Mouse (Mus musculus) yolk sac, embryonic 10.5 days (tissue): Measurements from ENCODE around the gene Dmtf1.
A peak's percentile ranks its signal among the peaks of the same experiment; 100 is the strongest.
"Not testable (repeated sequence)": the region's sequence is repeated elsewhere in the genome, so short reads cannot be mapped to it uniquely, and the experiment has no call there.

Experiments used
- DNase-seq: peaks from one replicate; pipeline ENCODE4 v3.0.0-alpha.2; 2017; ENCODE audit warnings: low spot score

Gene Dmtf1

DNA sequence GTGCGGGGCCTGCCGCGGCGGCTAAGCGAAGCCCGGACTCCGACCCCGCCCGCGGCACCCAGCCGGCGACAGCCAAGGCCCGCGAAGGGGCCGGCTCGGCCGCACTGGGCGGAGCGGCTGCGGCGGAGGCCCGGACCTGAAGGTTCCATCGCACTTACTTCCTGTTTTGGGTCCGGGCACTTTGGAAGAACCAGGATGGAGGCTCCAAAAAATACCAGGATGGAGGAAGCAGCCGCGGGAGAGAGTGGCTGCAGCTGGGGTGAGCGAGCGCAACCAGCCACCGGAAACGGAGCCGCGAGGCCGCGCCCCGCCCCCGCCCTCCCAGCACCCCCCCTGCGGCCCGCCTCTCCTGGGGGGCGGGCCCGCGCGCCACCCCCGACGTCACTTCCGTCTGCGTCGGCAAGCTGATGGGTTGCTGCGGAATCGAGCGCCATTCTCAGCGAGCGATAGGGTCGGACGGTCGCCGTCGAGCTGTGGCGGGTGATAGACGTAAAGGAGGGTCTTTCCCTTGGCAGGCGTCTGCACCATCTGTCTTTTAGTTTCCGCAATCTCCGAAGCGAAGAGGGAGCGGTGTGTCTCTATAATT is at the start of gene Dmtf1:
Gene Dmtf1, minus strand, starts transcription at position 321 of the 586 bp plus-strand sequence.
- DNase-seq = peak; percentile 95

DNA sequence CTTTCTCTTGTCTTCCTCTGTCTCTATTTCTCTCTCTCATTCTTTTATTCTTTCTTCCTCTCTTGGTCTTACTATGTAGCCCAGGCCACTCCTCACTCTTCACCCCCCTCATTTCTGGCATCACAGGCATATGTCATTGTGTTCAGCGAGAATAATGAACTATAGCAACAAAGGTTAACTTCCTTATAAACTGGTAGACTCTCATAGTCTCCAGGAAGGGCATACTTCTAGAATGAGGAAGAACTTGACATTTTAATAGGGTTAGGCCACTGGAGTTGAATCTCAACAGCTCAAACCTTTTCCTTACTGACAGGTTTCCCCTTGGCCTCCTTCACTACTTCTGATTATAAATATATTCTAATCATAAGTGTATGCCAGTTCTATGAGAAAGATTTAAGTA is 24.9 kb upstream of the Dmtf1 start:
- DNase-seq = no peak

DNA sequence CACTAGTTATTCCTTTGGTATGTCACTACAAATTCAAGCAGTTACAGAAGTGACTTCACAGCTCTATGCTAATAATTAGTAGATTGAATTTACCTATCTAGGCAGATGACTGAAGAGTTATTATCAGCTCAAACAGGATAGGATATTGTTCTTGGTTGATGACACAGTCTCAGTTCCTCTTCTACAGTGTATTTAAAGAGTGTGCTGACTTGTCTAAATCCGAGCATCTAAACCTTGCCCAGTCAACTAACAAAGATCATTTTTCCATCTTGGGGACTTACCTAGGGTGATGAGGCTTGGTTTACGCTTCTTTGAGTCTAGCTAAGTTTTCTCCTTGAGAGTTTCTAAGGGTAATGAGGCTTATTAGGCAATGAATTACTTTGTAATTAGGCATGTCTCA is 11.7 kb upstream of the Dmtf1 start:
- DNase-seq = no peak

DNA sequence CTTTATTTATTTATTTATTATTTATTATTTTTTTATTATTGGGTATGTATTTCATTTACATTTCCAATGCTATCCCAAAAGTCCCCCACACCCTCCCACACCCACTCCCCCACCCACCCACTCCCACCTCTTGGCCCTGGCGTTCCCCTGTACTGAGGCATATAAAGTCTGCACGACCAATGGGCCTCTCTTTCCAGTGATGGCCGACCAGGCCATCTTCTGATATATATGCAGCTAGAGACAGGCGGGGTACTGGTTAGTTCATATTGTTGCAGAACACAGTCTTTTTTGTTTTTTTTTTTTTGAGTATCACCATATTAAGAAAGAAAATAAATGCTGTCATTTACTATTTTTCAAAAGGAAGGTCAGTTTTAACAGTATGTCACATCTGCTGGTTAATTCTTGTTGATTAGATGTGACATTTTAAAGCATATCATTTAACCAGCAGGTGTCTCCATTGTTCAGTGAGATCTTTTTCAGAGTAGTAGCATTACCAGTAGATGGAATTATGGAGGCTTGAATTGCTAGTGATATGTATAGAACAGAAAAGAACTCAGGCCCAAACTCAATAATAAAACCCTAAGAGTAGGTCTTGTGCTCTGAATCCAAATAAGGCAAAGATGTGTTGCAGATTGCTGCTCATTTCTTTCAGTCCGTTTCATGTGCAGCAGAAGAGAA is 7.9 kb upstream of the Dmtf1 start:
- DNase-seq = not testable (repeated sequence)

DNA sequence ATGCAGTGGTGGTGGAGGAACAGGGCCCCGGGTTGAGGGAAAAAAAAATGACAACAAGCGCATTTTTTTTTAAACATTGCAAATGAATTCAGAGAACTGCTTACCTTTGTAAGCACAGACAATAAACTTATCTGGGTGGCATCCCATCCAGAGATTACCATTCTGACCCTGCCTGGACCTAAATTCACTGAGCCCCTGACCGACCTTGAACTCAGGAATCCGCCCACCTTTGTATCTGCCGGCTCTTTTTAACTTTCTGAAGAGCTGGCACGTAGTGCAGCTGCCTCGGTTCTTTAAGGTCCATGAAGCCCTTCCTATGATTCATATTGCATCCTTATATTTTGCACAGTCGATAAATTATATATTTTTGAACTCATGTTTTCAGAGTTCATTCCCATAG is 4.8 kb upstream of the Dmtf1 start:
- DNase-seq = no peak

DNA sequence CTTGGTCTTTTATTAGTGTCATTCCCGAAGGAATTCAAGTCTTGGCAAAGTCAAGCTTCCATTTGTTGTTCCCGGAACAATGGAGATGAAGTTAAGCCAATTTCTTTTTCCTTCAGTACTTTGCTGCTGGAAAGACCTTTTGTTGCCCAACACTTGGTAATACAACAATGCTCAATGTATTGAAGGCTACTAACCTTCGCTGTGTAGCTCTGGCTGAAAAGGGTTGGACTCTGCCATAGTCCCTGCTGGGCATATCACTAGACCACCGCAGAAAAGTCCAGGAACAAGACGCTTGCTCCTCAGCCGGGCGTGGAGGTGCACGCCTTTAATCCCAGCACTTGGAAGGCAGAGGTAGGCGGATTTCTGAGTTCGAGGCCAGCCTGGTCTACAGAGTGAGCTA is 3.6 kb upstream of the Dmtf1 start:
- DNase-seq = not testable (repeated sequence)

DNA sequence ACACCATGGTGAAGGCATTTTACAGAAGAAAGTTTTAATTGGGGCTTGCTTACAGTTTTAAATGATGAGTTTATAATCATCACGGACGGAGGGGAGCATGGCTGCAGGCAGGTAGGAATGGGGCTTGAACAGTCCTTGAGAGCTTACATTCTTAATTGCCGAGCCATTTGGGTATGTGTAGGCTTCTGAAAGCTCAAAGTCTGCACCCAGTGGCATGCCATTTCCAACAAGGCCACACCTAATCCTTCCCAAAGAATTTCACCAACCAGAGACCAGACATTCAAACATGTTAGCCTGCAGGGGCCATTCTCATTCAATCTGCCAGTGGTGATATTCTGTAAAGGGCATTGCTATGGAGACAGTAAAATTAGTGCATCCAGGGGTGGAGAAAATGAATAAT is 1.8 kb upstream of the Dmtf1 start:
- DNase-seq = no peak

DNA sequence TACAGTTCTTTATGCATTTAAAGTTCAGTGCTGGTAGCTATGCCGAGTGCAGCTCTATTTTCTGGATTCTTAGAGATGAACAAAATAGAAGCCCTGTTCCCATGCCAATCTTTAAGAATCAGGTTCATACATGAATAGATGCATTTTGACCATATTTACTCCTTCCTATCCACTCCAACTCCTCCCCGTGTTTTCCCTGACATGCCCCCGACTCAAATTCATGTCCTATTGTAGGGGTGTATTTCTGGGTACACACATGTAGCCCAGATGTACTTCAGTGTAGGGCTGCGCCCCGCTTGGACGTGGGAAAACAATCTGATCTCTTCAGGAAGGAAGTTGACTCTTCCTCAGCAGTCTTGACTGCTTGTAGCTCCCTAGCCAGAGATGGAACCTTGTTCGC is 512 bp upstream of the Dmtf1 start:
- DNase-seq = peak; percentile 32

DNA sequence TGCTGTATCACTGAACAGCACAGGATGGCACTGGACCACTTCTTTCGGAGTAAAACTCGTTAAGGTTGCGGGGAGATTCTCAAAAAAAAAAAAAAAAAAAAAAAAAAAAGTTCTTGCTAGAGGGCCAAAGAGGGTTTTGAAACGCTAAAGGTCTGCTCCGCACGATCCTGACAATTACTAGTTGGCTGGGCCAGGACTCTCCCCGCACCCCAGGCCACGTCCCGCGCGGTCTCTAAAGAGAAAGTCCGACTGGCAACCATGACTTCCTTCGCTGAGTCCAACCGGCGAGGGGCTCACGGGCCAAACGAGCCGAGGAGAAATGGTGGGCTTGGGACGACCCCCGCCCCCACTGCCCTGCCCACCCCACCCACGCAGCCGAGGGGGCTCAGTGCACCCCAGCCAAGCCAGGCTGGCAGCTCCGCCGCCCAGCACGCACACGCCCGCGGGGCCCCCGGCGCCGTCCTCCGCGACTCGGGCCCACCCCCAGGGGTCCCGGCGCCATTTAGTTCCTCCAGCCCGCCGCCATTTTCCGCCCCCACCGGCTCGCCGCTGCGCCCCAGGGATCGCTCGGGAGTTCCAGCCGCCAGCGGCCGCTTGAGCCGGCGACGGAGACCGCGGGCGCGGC is 633 bp downstream of the Dmtf1 start:
- peak; percentile 68 for DNase-seq

DNA sequence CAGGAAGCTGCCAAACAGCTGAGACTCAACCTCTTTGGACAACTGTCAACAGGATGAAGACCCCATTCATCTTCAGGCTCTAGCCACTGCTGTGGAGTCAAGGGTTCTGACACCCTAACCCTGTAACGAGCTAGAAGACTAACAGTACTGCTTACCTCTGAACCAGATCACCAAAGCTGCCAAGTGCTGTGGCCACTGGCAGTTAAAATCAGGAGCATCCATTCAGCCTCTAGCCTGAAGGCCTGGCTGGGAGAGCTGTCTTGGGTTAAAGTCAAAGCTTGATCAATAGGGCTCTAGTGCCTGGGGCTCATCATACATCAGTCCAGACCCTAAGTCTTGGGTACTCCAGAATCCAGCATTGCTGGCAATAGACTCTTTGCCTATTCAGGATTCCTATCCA is 4.2 kb downstream of the Dmtf1 start:
- DNase-seq = no peak

DNA sequence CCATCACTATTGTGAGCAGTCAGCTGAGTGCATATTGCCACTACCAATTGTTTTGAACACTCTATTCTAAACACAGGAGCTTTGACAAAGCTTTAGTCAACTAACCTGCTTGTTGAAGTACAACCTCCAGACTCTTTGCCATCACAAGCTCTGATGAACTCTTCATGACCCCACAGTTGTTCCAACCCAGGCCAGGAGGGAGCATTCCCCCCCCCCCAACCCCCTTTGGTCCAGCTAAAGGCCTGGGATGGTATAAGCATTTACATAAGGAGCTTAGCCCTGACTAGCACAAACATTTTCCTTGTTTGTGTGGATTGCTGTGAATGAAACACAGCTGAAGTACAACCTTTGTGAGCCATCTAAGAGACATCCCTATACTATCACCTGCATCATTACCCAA is 4.8 kb downstream of the Dmtf1 start:
- no peak for DNase-seq

DNA sequence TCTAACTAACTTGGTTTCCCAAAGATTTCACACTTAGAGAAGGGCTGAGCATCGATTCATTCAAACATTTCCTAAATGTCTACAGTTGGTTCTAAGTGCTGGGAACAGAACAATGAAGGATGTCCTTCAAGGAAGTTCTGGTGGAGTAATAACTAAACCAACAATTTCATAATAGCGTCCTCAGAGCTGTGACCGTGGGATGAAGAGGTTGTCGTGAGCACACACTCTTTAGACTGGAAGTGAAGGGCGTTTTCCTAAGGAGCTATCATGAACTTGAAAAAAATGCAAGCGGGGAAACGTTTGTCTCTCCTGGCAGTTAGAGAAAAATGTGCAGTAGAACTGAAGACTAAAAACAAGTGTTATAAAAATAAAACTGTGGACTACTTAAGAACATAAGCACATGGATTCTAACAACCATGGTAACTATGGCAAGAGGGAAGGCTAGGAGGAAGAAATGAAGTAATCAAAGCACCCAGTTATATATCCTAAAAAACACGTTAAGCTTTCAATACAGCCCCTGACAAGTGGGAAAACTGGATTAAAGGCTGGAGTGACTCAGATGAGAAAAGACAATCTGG is 12.2 kb downstream of the Dmtf1 start:
- no peak for DNase-seq

DNA sequence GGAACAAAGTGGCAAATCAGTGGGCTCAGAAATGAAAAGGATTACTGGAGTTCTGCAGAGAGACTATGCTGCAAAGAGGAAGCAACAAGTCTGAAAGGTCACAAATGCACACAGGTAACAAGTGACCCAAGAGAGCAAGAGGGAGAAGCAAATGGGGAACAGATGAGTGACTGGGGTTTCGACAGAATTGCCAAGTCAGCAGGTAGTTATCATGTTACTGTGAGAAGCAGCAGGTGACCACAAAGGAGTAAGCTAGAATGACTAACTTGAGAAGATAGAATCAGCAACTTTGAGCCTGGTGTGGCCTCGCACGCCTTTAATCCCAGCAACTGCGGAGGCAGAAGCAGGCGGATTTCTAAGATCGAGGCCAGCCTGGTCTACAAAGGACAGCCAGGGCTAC is 19.2 kb downstream of the Dmtf1 start:
- DNase-seq = peak; percentile 16

DNA sequence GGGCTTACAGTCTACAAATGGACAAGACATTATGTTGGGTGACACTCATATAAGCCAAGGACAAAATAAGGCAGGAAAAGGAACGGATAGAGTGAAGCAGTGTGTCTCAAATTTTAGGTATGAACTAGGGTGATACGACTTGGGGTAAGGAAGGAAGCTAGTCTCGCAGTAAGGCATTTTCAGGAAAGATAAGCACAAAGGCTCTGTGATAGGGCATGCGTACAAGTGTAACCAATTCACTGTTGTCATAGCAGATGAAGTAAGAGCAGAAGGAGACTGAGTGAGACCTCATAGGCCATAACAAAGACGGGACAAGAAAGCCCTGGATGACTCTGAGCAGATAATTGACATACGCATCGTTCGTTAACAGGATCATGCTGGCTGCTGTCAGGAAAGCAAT is 20.9 kb downstream of the Dmtf1 start:
- no peak for DNase-seq

DNA sequence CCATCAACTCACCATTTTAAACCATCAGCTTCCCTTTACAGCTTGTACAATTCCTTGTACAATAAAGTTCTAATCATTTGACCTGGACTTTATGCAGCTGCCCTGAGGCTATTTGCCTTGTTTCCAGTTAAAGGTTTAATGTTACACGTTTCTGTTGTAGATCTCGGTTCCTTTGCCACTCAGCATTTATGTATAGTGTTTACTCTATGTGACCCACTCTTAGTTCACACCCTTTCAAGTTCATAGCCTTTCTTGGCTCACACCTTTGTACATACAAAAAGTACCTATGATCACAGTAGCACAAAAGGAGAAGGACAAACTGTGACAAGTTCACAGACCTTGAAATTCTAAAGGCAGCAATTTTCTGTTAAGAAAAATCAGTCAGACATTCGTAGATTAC is 26.0 kb downstream of the Dmtf1 start:
- DNase-seq = no peak

DNA sequence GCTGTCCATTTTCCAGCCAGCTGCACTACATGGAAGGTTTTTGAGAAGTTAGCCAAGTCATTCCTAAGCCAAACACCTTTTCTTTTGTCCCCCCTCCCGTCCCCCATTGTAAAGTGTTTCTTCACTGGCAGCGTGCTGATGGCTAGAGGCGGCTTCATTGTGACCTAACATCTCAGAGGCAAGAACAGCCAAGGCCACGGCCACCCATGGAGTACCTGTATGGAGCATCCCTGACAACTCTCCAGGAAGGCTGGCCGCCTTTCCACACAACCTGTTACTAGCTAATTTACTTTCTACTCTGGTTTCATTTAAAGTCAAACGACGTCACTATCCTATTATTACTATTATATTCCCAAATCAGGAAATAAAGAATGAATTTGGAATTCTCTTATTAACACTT is 29.8 kb downstream of the Dmtf1 start:
- DNase-seq = no peak

DNA sequence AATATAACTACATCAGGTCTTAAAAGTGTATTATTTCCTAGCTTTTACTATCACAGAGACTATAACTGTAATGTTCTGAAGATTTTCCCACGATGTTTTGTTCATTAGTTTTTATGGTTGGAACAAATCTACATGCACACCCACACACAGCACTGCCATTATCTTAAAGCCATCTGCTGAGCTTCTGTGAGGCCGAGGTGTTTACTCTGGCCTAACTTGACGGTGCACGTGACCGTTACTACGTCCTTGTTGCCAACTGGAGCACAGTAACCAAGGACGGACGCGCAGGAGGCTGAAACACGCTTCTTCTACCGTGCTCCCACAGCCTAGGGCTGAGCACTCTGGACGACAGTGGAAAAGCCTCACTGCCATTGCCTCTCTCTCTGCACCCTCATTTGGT is 33.0 kb downstream of the Dmtf1 start:
- DNase-seq = no peak

DNA sequence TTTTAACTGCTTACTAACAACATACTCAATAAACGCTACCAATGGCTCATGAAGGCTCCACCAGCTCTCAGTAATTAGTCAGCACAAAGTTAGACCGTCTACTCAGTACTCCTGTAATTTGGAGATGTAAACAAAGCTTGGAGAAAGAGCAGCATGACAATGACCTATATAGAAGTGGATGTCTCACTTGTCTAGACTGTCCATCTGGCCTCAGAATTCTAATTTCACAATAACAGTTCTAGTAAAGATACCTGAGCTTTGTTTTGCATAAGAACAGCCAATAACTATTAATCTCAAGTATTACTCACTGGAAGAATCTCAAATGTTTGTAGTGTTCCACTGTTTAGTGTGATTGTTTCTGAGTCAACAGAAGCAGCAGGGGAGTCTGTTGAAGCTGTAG is 37.4 kb downstream of the Dmtf1 start:
- no peak for DNase-seq

DNA sequence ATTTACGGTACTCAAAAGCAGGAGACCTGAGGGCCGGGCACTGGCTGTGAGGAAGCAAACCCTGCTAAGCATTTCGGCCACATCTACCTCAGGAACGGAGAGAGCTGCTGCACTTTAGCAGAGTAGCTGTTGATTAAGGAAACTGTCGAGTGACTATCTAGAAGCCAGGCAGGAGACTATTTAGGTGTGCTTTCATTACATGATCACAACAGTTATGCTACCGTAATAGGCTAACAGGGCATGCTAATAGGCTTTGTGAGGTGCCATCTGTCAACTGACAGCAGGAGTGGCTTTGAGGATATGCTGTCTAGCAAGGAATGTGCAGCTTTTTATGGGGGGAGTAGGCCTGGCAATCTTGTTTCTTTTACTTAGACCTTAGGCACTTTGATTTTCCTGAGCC is 47.4 kb downstream of the Dmtf1 start:
- DNase-seq = no peak

DNA sequence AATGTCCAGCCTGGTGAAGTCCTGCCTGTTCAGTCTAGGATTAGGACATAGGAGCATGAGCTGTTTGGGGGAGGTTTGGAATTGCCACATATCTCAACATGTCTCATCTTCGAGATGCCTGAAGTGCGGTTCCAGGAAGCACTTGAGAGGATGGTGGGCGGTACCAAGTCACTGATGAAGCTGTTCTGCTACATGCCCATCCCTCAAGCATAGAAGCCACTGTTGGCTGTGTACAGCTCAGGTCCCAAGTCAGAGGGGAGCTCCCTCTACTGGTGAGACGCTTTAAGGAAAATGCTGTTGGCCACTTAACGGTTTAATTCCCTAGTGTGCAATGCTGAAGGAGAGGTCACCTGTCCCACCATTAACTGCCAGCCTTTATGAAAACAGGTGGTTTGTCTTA is 49.8 kb downstream of the Dmtf1 start:
- peak; percentile 42 for DNase-seq

DNA sequence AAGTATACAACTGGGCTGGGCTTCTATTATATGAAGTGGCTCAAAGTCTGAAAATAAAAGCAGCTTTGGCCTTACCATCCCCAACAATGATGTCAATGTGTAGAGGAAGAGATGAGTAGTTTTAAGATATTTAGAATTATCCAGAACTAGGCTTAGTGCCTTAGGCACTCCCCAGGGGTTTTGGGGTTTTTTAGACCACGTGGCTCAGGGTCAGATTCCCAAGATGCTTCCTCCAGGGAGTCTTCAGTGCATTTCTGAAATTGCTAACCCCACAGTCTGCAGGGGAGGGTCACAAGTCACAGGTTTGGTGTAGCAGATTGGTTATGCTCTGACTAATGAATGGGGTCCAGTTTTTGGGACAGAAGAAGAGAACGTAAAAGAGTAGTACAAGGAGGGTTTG is 50.3 kb downstream of the Dmtf1 start:
- DNase-seq = no peak

DNA sequence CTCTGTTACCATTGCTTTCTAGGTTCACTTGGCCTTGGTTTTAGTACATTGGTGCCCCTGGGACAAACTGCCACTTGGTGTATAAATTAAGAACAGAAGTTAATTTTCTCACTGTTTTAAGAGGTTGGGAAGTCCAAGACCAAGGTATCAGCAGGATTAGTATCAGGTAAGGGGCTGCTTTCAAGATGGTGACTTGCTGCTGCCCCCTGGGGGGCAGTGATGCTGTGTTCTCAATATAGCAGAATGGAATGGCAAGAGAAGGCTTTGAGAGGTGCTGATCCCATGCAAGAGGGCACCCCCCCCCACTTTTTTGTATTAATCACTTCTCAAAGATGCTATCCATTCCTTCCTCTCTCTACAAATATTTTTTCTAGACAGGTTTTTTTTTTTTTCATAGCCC is 52.0 kb downstream of the Dmtf1 start:
- no peak for DNase-seq

DNA sequence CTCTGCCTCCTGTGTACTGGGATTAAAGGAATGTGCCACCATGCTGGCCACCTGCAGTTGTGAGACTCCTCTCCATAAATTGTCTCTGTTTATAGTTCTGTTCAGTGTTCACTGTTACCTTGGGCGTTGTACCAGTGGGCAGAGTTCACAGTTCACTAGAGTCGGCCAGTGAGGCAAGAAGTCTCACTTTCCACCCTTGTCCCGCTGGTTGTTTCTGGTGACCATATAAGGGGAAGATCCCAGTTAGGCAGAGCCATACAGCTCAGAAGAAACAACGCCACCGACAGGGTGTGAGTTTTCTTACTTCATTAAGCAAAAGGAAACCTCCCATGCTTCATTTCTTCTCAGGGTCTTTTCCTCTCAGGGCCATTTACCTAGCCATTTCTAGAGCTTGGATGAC is 53.1 kb downstream of the Dmtf1 start:
- DNase-seq = no peak
